Mouse (Mus musculus) liver, embryonic 15.5 days (tissue): Measurements from ENCODE around the gene Pih1d1. TPM values are rescaled to one million over a fixed set of nuclear protein-coding genes. Genes with fewer than 3 reads are reported as not detected.
A peak's percentile ranks its signal among the peaks of the same experiment; 100 is the strongest.
"Not testable (repeated sequence)": the region's sequence is repeated elsewhere in the genome, so short reads cannot be mapped to it uniquely, and the experiment has no call there.

Experiments
- ATAC-seq: fragments of 200-750 bp; cut with Nextera tagmentation; 2 replicates; pipeline ENCODE4 v1.8.0; 2017; ENCODE audit warnings: moderate number of reproducible peaks, mild to moderate bottlenecking, moderate library complexity; ENCODE audit not compliant: insufficient read depth
- H3K27ac ChIP-seq: fragments of 300-500 bp; sonication (generic); replicated peaks from 2 replicates; pipeline ENCODE4 v1.5.1; 2015; ENCODE audit warnings: mild to moderate bottlenecking, inconsistent platforms
- H3K27me3 ChIP-seq: fragments of 300-500 bp; sonication (generic); 2 replicates; pipeline ENCODE4 v1.6.1; 2015; ENCODE audit warnings: mild to moderate bottlenecking, inconsistent platforms
- H3K36me3 ChIP-seq: fragments of 300-500 bp; sonication (generic); replicated peaks from 2 replicates; pipeline ENCODE4 v1.6.1; 2015; ENCODE audit warnings: moderate library complexity, mild to moderate bottlenecking, inconsistent platforms
- H3K4me1 ChIP-seq: fragments of 300-500 bp; sonication (generic); replicated peaks from 2 replicates; pipeline ENCODE4 v1.6.1; 2015; ENCODE audit warnings: inconsistent platforms
- H3K4me2 ChIP-seq: fragments of 300-500 bp; sonication (generic); 2 replicates; pipeline ENCODE4 v1.6.1; 2015; ENCODE audit warnings: moderate library complexity, mild to moderate bottlenecking, inconsistent platforms
- H3K4me3 ChIP-seq: fragments of 300-500 bp; sonication (generic); replicated peaks from 2 replicates; pipeline ENCODE4 v1.5.1; 2015; ENCODE audit warnings: mild to moderate bottlenecking, inconsistent platforms
- H3K9ac ChIP-seq: fragments of 300-500 bp; sonication (generic); 2 replicates; pipeline ENCODE4 v1.6.1; 2015; ENCODE audit warnings: moderate library complexity, mild to moderate bottlenecking, inconsistent platforms
- H3K9me3 ChIP-seq: fragments of 300-500 bp; sonication (generic); replicated peaks from 2 replicates; pipeline ENCODE4 v1.6.1; 2016; ENCODE audit warnings: inconsistent platforms
- WGBS: fragments of 180-500 bp; shearing (Covaris S2); methylation state at CpG from one replicate; pipeline ENCODE4 v1.1.7; 2015; ENCODE audit warnings: mixed read lengths; ENCODE audit not compliant: insufficient replicate concordance; 5-methylcytosine and 5-hydroxymethylcytosine counted together
- polyA plus RNA-seq: library from polyadenylated mRNA; unstranded; fragments of >200 nt; fragmentation: Nextera tagmentation; extraction: Ambion mirVana; gene quantifications from 2 replicates; pipeline ENCODE4 v1.2.1, GENCODE M21; 2015

Pih1d1 gene
- polyA plus RNA-seq, 1 experiment from 2014 or later: 42.2 TPM

DNA sequence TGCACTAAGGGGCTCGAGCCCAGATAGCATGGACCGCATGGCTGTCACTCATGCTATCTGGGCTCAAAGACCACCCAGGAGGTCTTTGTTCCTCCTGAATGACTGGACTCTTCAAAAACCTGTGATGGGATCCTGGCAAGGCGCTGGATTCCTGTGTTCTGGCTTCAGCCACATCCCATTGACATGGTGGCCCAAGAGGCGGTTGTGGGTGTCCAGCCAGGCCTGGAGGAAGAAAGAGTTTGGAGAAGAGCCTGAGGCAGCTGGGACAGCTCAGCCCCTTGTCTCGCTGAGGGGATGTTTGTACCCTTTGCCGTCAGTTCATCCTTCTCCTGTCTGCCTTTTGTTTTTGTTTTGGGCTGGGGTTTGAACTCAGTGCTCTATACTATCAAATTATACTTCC is 4.6 kb upstream of the Pih1d1 start:
- Histone ChIP-seq H3K4me3 (no peak overlapping the region), H3K4me2 (no peak overlapping the region), H3K27me3 (no peaks in the 10 kb centered on the region), H3K4me1 (peaks cover 40% of the 10 kb centered on the region), H3K27ac (no peak overlapping the region), H3K9me3 (no peaks in the 10 kb centered on the region), H3K9ac (no peak overlapping the region), H3K36me3 (peaks cover 21% of the 10 kb centered on the region)
- ATAC-seq: no peak
- WGBS: 75% methylated on average over 6 of the region's 6 CpGs

DNA sequence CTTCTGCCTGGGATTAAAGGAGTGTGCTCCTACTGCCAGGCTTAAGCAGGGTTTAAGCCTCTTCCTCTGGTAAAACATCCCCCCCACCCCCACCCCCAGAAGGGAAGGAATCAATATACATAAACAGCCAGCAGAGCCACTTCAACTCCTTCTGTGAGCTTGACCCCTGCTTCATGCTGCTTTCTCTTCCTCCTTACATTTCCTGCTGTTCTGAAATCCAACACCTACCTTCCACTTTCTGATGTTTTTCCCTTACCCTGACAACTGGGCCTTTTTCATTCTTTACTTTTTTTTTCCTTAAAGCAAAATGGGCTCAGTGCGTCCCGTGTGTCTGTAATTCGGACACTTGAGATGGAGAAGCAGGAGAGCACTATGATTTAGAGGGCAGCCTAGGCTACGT is 3.8 kb upstream of the Pih1d1 start:
- 70% methylated on average over 4 of the region's 4 CpGs for WGBS
- Histone ChIP-seq H3K36me3 (peaks cover 17% of the 10 kb centered on the region), H3K9me3 (no peaks in the 10 kb centered on the region), H3K27ac (no peak overlapping the region), H3K27me3 (no peaks in the 10 kb centered on the region), H3K4me1 (peaks cover 48% of the 10 kb centered on the region), H3K4me3 (no peak overlapping the region), H3K9ac (no peak overlapping the region), H3K4me2 (no peak overlapping the region)
- ATAC-seq: no peak

DNA sequence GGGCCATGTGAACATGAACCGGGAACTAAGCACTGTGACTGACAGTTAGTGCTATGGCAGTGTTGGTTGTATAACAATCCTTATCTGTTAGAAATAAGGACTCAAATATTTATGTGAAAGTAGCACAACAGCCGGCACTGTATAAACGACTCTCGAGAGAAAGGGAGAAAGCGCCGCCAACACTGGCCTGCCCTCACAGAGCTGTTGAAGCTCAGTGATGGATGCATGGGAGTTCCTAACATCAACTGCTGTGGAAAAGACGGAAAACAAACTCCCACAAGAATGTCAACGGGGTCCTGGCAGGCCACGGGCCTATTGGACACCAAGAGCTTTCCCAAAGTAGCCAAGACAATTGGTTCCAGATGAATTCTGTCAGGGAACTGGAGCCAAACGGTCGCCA is 2.8 kb upstream of the Pih1d1 start:
- 65% methylated on average over 11 of the region's 11 CpGs for WGBS
- H3K4me1 ChIP-seq: peaks cover 52% of the 10 kb centered on the region
- no peak overlapping the region for H3K27ac ChIP-seq
- no peak for ATAC-seq
- H3K4me3 ChIP-seq: no peak overlapping the region
- H3K36me3 ChIP-seq: peaks cover 7% of the 10 kb centered on the region; the same call in 1 of the 2 replicates
- H3K9ac ChIP-seq: no peak overlapping the region
- H3K9me3 ChIP-seq: no peaks in the 10 kb centered on the region
- H3K4me2 ChIP-seq: no peak overlapping the region
- H3K27me3 ChIP-seq: no peaks in the 10 kb centered on the region

DNA sequence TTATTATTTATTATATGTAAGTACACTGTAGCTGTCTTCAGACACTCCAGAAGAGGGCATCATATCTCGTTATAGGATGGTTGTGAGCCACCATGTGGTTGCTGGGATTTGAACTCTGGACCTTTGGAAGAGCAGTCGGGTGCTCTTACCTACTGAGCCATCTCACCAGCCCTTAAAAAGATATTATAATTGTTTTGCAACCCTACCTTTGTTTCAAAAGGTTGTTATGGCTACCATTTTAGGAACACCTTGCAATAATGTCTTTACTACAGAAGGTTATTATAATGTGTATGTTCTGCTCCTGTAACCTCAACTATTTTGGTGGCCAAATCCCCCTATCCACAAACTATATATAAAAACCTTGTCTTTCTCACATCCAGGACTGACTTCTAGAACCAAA is 1.1 kb upstream of the Pih1d1 start:
- Histone ChIP-seq H3K27ac (peak overlapping the region; percentile 95; the same call in 1 of the 2 replicates), H3K4me1 (peaks cover 44% of the 10 kb centered on the region), H3K4me3 (peak overlapping the region; percentile 90), H3K9ac (peak overlapping the region; percentile 91), H3K4me2 (peak overlapping the region; percentile 89)
- 68% methylated on average over 2 of the region's 2 CpGs for WGBS
- not testable (repeated sequence) for H3K27me3 ChIP-seq, ATAC-seq, H3K9me3 ChIP-seq, H3K36me3 ChIP-seq

DNA sequence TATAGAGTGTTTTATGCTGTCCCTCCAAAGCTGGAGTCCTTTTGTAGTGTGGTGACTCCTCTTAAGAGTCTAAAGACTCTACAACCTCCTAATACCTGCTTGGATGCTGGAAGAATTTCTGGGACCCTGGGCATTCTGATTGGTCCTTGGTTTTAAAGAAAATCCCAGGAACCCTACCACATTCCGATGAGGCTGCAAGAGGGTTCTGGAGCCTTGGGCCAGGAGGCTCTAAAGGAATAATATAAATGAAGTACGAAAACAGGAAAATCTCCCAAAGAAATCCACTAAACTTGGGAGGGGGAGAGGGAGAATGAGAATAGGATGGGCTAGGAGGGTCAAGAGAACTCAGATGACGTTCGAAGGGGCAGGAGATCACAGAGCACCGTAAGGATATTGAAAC is 517 bp upstream of the Pih1d1 start:
- peak overlapping the region; percentile 91 for H3K9ac ChIP-seq
- ATAC-seq: no peak
- peak overlapping the region; percentile 95 for H3K27ac ChIP-seq
- H3K36me3 ChIP-seq: peaks cover 9% of the 10 kb centered on the region; the same call in 1 of the 2 replicates
- peak overlapping the region; percentile 89 for H3K4me2 ChIP-seq
- H3K4me1 ChIP-seq: peaks cover 39% of the 10 kb centered on the region
- 2% methylated on average over 5 of the region's 5 CpGs for WGBS
- H3K9me3 ChIP-seq: no peaks in the 10 kb centered on the region
- H3K4me3 ChIP-seq: peak overlapping the region; percentile 90
- H3K27me3 ChIP-seq: no peaks in the 10 kb centered on the region

DNA sequence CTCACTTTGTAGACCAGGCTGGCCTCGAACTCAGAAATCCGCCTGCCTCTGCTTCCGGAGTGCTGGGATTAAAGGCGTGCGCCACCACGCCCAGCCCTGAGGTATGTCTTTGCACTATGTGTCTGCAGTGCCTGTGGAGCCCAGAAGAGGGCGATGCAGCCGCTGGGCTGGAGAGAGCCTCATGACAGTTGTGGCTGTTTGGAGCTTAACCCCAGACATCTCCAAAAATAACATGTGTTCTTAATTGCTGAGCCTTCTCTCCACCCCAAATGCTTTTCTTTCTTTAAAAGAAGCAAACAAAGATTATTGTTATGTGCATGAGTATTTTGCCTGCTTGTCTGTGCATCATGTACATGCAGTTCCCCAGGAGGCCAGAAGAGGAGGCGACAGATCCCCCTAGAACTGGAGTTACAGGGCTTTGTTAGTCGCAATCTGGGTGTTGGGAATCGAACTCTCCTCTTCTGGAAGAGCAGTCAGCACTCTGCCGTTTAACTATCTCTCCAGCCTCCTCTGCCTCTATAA is 951 bp downstream of the Pih1d1 start:
- WGBS: 63% methylated on average over 12 of the region's 12 CpGs

DNA sequence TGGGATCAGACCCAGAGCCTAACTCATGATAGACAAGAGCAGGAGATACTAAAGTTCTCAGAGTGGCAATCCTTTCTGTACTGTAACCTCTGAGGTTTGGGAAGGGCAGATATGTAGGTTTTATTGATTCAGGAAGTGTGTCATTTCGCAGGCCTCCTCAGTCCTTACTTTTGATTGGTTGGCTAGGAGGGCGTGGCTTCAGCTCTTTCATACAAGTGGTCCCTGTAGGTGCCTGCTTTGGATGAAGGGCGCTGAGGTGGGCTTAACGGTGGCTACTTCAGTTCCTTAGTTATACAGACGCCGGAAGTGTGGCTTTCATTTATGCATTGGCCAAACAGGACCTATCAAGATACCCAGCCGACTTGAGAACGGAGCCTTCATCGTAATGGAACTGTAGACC is 1.5 kb downstream of the Pih1d1 start:
- H3K9ac ChIP-seq: no peak overlapping the region
- H3K27me3 ChIP-seq: no peaks in the 10 kb centered on the region
- no peak overlapping the region for H3K27ac ChIP-seq
- H3K4me3 ChIP-seq: no peak overlapping the region
- H3K4me2 ChIP-seq: 0 out of 2 replicates have a peak overlapping the region, but pooled peaks have one; percentile 89
- peaks cover 10% of the 10 kb centered on the region for H3K36me3 ChIP-seq
- no peak for ATAC-seq
- no peaks in the 10 kb centered on the region for H3K9me3 ChIP-seq
- 74% methylated on average over 9 of the region's 9 CpGs for WGBS
- peaks cover 32% of the 10 kb centered on the region for H3K4me1 ChIP-seq

More for the DNA sequence above, 951 bp downstream of the Pih1d1 start:
- ATAC-seq: peak; percentile 12; the same call in 1 of the 2 replicates
- peaks cover 37% of the 10 kb centered on the region for H3K4me1 ChIP-seq
- H3K27ac ChIP-seq: peak overlapping the region; percentile 95
- H3K9ac ChIP-seq: peak overlapping the region; percentile 21; the same call in 1 of the 2 replicates
- H3K9me3 ChIP-seq: no peaks in the 10 kb centered on the region
- peaks cover 10% of the 10 kb centered on the region for H3K36me3 ChIP-seq
- H3K4me2 ChIP-seq: peak overlapping the region; percentile 89
- H3K27me3 ChIP-seq: no peaks in the 10 kb centered on the region
- H3K4me3 ChIP-seq: peak overlapping the region; percentile 90

DNA sequence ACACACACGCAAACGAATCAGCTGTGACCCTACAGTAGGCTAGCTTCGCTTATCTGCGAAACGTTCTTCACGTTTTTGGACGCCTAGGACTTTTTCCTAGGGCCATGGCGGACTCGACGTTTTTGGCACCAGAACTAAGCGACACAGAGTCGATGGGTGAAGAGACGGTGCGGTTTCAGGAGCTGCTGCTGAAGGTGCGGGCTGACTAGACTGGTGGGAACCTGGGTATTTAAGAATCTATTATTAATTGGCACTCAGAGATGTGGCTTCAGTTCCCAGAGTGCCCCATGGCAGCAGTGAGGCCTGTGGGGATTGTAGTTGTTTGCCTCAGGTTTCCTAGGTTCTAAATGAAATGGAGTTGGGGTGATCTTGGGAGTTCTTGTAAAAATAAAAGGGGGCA is 2.1 kb downstream of the Pih1d1 start:
- WGBS: 81% methylated on average over 15 of the region's 15 CpGs
- H3K27ac ChIP-seq: no peak overlapping the region
- no peak overlapping the region for H3K4me2 ChIP-seq
- no peak overlapping the region for H3K9ac ChIP-seq
- H3K4me3 ChIP-seq: no peak overlapping the region
- no peaks in the 10 kb centered on the region for H3K9me3 ChIP-seq
- peaks cover 27% of the 10 kb centered on the region for H3K4me1 ChIP-seq
- no peak for ATAC-seq
- H3K36me3 ChIP-seq: peaks cover 10% of the 10 kb centered on the region
- H3K27me3 ChIP-seq: no peaks in the 10 kb centered on the region

DNA sequence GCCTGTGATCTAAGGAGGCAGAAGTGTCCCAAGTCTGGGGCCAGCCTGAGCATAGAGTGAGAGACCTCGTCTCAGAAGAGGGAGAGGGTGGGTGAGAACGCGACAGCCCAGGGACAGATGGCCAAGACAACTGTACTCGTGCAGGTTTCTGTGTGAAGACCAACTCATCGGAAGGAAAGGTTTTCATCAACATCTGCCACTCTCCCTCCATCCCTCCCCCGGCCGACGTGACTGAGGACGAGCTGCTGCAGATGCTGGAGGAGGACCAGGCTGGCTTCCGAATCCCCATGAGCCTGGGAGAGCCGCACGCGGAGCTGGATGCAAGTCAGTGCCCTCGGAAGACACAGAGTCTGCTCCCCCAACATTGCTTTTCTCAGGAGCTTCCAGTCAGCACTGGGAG is 3.4 kb downstream of the Pih1d1 start:
- Histone ChIP-seq H3K9me3 (no peaks in the 10 kb centered on the region), H3K27me3 (peaks cover 3% of the 10 kb centered on the region), H3K36me3 (peaks cover 10% of the 10 kb centered on the region), H3K27ac (no peak overlapping the region), H3K9ac (no peak overlapping the region), H3K4me3 (no peak overlapping the region), H3K4me2 (no peak overlapping the region), H3K4me1 (peaks cover 33% of the 10 kb centered on the region)
- ATAC-seq: no peak
- WGBS: 84% methylated on average over 14 of the region's 14 CpGs

DNA sequence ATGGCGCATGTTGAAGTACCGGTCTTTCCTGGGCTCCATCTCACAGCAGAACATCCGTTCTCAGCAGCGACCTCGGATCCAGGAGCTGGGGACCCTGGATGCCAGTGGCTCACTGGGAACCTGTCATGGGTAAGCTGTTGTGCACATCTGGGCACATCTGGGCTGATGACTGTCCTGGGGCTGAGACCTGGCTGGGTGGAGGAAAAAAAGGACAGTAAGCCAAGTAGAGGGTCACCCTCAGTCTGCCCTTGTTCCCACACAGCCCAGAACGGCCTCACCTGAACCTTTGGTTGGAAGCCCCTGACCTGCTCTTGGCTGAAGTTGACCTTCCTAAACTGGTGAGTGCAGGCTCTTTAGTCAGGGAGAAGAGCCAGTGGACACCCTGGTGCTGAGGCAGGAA is 4.9 kb downstream of the Pih1d1 start:
- no peaks in the 10 kb centered on the region for H3K9me3 ChIP-seq
- H3K9ac ChIP-seq: no peak overlapping the region
- no peak overlapping the region for H3K27ac ChIP-seq
- ATAC-seq: no peak
- 78% methylated on average over 6 of the region's 6 CpGs for WGBS
- no peak overlapping the region for H3K4me3 ChIP-seq
- no peak overlapping the region for H3K4me2 ChIP-seq
- H3K36me3 ChIP-seq: peaks cover 10% of the 10 kb centered on the region
- peaks cover 18% of the 10 kb centered on the region for H3K27me3 ChIP-seq
- peaks cover 31% of the 10 kb centered on the region for H3K4me1 ChIP-seq

DNA sequence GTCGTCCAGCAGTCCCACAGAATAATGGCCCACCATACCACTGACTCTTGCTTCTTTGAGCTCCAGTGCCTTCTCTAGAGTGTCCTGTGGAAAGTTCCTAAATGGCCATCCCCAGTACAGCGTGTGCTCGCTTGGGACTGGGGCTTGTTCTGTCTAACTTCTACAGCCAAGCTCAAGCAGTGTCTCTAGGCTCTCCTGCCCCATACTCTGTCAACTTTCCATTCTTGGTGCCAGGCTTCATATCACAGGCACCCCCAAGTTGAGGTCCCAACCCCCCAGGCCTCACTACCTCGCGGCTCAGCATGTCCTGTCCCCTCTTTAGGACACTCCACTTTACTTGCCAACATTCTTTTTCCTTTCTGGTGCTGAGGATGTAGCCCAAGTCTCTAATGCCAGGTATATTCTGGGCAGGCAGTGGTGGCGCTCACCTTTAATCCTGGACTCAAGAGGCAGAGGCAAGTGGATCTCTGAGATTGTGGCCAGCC is 6.3 kb downstream of the Pih1d1 start:
- H3K9me3 ChIP-seq: no peaks in the 10 kb centered on the region
- no peak overlapping the region for H3K27ac ChIP-seq
- no peak overlapping the region for H3K4me2 ChIP-seq
- WGBS: 78% methylated on average over 6 of the region's 6 CpGs
- H3K4me1 ChIP-seq: peaks cover 25% of the 10 kb centered on the region
- H3K36me3 ChIP-seq: peaks cover 10% of the 10 kb centered on the region
- peaks cover 32% of the 10 kb centered on the region for H3K27me3 ChIP-seq
- no peak for ATAC-seq
- H3K9ac ChIP-seq: no peak overlapping the region
- no peak overlapping the region for H3K4me3 ChIP-seq

DNA sequence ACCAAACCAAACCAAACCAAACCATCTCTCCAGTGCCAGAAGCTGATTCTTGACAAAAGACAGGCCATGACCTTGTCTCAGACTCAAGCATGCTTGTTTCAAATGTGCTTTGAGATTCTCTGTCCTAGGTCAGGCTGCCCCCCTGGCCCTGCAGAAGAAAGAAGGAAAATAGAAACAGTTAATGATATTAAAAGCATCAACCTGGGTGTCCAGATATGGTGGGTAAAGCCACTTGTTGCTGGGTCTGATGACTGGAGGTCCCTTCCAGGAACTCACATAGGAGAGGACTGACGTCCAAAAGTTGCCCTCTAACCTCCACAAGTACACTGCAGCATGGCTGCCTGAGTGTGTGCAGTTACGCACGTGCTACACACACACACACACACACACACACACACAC is 6.8 kb downstream of the Pih1d1 start:
- Histone ChIP-seq H3K27ac (no peak overlapping the region), H3K9me3 (no peaks in the 10 kb centered on the region), H3K36me3 (peaks cover 10% of the 10 kb centered on the region), H3K4me2 (no peak overlapping the region), H3K4me1 (peaks cover 21% of the 10 kb centered on the region), H3K4me3 (no peak overlapping the region), H3K9ac (no peak overlapping the region), H3K27me3 (peaks cover 37% of the 10 kb centered on the region)
- ATAC-seq: no peak
- 77% methylated on average over 3 of the region's 3 CpGs for WGBS
